Mouse (Mus musculus) spleen, adult 2 months (tissue): ENCODE results near the gene Dusp10. TPM values are rescaled to one million over a fixed set of nuclear protein-coding genes. Genes with fewer than 3 reads are reported as not detected.

Experiments used
- DNase-seq, 2 experiments: peaks; one replicate each; pipeline versions ENCODE4 v3.0.0 to v3.0.0-alpha.2; 2012 to 2021; ENCODE audit warnings: low spot score in 2 of 2, low read depth in 1 of 2
- H3K27ac ChIP-seq: fragments of 200-500 bp; 2 replicates; pipeline ENCODE4 v1.5.1; 2012; ENCODE audit warnings: low read length, inconsistent platforms; ENCODE audit not compliant: insufficient read depth
- H3K27me3 ChIP-seq: fragments of 200-500 bp; 2 replicates; pipeline ENCODE4 v1.6.1; 2012; ENCODE audit warnings: mild to moderate bottlenecking, moderate library complexity, low read length, inconsistent platforms; ENCODE audit not compliant: control insufficient read depth, insufficient read depth
- H3K36me3 ChIP-seq: fragments of 200-500 bp; 2 replicates; pipeline ENCODE4 v1.6.1; 2012; ENCODE audit warnings: mild to moderate bottlenecking, low read length, inconsistent platforms; ENCODE audit not compliant: control insufficient read depth, insufficient read depth
- H3K4me1 ChIP-seq: fragments of 200-500 bp; 2 replicates; pipeline ENCODE4 v1.6.1; 2011; ENCODE audit warnings: inconsistent platforms; ENCODE audit not compliant: control insufficient read depth, insufficient read depth, insufficient read length
- H3K4me3 ChIP-seq: fragments of 200-500 bp; 2 replicates; pipeline ENCODE4 v1.5.1; 2011; ENCODE audit warnings: mild to moderate bottlenecking, inconsistent platforms; ENCODE audit not compliant: insufficient read depth, insufficient read length; ENCODE audit errors: extremely low read depth
- CTCF ChIP-seq: fragments of 200-500 bp; IDR thresholded peaks from 2 replicates; pipeline ENCODE4 v1.5.1; 2011; ENCODE audit warnings: mild to moderate bottlenecking, inconsistent platforms; ENCODE audit not compliant: insufficient read depth, insufficient read length, insufficient replicate concordance; ENCODE audit errors: extremely low read depth
- POLR2A ChIP-seq: fragments of 200-500 bp; IDR thresholded peaks from 2 replicates; pipeline ENCODE4 v1.6.1; 2011; ENCODE audit warnings: low read depth, low read length, inconsistent platforms
- WGBS: fragments of 180-500 bp; shearing (Covaris S2); methylation state at CpG from one replicate; pipeline ENCODE4 v1.1.7; 2018; 5-methylcytosine and 5-hydroxymethylcytosine counted together
- polyA plus RNA-seq: library from polyadenylated mRNA; depleted of rRNA; stranded (reverse); fragments of >200 nt; gene quantifications from 2 replicates; pipeline ENCODE4 v1.2.3, GENCODE M21; 2012

The Dusp10 gene
- polyA plus RNA-seq, 1 experiment = 23.4 TPM

DNA sequence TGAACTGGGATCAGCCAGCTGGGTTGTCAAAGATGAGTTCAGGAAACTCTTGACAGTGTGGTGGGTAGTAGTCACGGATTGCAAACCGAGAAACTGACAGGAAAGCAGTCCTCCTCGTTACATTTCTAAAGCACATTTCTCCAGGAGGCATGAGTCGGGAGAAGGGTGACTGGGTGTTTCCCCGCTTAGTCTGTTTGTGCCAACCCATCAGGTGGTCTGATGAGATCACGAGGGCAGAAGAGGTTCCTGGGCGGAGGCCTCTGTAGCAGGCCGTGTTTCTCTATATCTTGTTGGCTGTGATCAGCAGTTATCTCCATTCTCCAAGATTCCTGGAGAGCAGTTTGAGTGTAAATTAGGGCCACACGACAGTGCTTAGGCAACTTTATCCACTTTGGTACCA lies 29.6 kb downstream of the Dusp10 start:
- H3K27me3 ChIP-seq = no peaks in the 10 kb centered on the region
- peaks cover 14% of the 10 kb centered on the region; the same call in 1 of the 2 replicates for H3K4me1 ChIP-seq
- H3K4me3 ChIP-seq = no peak overlapping the region
- no peak for DNase-seq
- H3K27ac ChIP-seq = no peak overlapping the region
- 73% methylated on average over 9 of the region's 9 CpGs for WGBS
- TF ChIP-seq CTCF = no peak
- no peak for TF ChIP-seq POLR2A
- no peaks in the 10 kb centered on the region; the same call in 1 of the 2 replicates for H3K36me3 ChIP-seq

DNA sequence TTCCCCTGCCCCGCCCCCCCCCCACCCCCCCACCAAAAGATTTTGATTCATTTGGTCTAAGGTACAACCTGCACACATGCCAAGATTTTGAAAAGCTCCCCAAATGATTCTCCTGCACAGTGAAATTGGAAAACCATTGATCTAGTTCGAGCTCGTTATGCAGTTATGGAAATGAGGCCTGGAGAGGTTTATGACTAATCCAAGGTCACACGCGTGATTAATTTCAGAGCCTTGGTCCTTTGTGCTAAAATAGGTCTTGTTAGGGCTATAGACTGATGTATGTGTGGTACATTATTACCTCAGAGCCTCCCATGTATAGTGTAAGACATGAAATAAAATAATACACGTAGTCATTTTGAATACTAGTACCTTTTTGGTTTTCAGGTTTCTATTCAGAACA lies 30.3 kb downstream of the Dusp10 start:
- Histone ChIP-seq H3K27ac (no peak overlapping the region), H3K36me3 (no peaks in the 10 kb centered on the region; the same call in 1 of the 2 replicates), H3K4me1 (peaks cover 19% of the 10 kb centered on the region; the same call in 1 of the 2 replicates), H3K4me3 (no peak overlapping the region), H3K27me3 (no peaks in the 10 kb centered on the region)
- TF ChIP-seq CTCF (no peak), POLR2A (no peak)
- DNase-seq = no peak
- 87% methylated on average over 6 of the region's 6 CpGs for WGBS

DNA sequence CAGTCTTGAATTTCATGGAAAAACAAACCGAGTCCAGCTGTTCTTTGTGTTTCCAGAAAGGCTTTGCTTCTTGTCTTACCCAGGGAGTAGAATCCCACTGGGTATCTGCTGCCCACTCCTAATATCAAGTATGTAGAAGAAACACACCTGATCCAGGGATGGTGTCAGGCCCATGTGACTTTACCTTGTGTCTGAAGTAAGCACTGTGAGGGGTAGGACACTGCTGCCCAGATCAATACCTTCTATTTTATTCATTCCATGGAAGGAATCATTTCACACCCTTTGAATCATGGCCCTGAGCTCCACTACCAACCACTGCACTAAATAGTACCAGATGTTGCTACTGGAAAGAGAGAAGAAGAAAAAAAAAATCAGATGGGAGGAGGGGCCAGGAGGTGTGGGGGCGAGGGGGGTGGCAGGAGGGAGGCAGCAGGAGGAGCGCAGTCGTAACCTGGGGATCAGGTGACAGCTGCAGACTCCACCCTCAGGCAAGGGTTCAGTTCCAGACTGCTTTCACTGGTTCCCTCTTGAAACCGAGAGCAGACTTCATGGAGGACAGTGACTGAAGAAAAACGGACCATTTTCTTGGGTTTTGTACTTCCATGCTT lies 33.1 kb downstream of the Dusp10 start:
- peak in 1 of 2 experiments; percentile 30 for DNase-seq
- WGBS = 62% methylated on average over 6 of the region's 6 CpGs
- Histone ChIP-seq H3K27ac (no peak overlapping the region), H3K36me3 (no peaks in the 10 kb centered on the region), H3K4me1 (peaks cover 16% of the 10 kb centered on the region; the same call in 1 of the 2 replicates), H3K27me3 (no peaks in the 10 kb centered on the region), H3K4me3 (no peak overlapping the region)
- TF ChIP-seq POLR2A = no peak
- no peak for TF ChIP-seq CTCF

DNA sequence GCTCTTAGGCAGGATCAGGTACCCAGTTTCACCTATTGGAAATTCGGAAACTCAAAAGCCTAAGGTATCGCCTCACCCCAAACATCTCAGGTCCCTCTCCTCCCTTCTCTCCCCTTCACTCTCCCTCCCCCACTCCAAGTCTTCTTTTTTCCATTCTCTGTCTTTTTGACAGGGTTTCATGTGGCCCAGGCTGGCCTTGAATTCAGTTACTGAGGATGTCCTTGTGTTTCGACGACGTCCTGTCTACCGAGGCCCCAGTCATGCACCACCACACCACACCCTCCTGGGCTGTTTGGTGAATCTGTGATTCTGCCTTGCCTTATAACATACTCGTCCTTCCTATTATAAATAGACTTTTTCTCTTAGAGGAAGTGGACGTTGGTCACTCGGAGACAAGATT lies 34.7 kb downstream of the Dusp10 start:
- Histone ChIP-seq H3K36me3 (no peaks in the 10 kb centered on the region), H3K4me1 (peaks cover 7% of the 10 kb centered on the region; the same call in 1 of the 2 replicates), H3K27me3 (no peaks in the 10 kb centered on the region), H3K27ac (no peak overlapping the region), H3K4me3 (no peak overlapping the region)
- TF ChIP-seq POLR2A (no peak), CTCF (no peak)
- peak in 1 of 2 experiments; percentile 30 for DNase-seq
- 46% methylated on average over 9 of the region's 9 CpGs for WGBS

DNA sequence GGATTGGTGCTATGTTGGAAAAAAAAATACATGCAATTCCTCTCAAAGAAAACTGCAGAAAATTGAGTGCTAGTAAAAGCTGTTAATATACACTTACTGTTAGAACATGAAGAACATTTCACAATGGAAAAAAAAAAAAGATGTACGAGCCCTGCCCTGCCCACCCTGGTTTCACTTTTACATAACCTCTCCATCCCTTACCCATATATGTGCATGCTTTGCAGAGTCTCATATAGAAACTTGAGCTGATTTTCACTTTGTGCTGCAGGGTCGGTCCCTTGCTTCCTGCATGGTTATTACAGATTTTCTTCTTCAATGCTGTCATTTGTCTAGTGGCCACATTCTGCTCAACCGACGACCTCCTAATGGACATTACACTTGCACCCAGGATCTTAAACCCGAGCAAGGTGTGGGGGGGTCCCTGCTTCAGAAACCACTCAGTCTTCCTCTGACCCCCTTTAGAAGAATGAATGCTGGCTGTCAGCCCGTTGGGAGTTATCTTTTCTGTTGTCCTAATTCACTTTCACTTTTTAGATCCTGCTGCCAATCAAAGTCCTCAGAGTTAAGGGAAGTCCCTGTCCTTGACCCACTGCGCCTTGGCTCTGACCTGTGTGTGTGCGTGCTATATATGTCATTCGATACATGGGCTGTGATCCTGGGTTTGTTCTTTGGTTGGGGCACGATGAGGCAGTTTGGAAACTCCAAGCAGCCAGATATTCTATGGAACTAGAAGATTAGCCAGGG lies 35.7 kb downstream of the Dusp10 start:
- H3K4me1 ChIP-seq = peaks cover 7% of the 10 kb centered on the region; the same call in 1 of the 2 replicates
- peak overlapping the region; percentile 81 for H3K27ac ChIP-seq
- H3K27me3 ChIP-seq = no peaks in the 10 kb centered on the region
- 14% methylated on average over 10 of the region's 10 CpGs for WGBS
- H3K4me3 ChIP-seq = peak overlapping the region; percentile 57
- DNase-seq = peak in 1 of 2 experiments; percentile 13
- TF ChIP-seq POLR2A (no peak), CTCF (no peak)
- H3K36me3 ChIP-seq = no peaks in the 10 kb centered on the region

DNA sequence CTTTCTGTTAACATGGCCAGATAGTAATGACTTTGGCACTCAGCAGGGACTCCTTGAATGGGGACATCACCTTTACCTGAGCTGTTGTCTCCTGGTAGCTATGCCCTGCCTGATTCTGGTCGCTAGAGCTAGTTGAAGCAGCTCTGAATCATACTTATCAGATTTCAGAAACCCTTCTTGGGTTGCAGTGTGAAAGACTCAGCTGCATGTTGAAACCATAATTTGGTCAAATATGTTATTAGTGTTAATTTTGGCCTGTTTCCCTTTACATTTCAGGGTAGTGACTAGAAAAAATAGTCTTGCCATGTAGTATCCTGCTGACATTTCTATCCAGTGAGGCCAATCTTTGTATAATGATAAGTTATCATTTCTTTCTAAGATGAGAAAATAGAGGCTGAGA lies 38.2 kb downstream of the Dusp10 start:
- H3K36me3 ChIP-seq = peaks cover 2% of the 10 kb centered on the region; the same call in 1 of the 2 replicates
- no peak for DNase-seq
- no peak overlapping the region for H3K27ac ChIP-seq
- 77% methylated on average over 1 of the region's 1 CpGs for WGBS
- H3K4me1 ChIP-seq = peaks cover 7% of the 10 kb centered on the region; the same call in 1 of the 2 replicates
- H3K27me3 ChIP-seq = no peaks in the 10 kb centered on the region
- no peak for TF ChIP-seq CTCF
- TF ChIP-seq POLR2A = no peak
- H3K4me3 ChIP-seq = no peak overlapping the region
